Mouse (Mus musculus): ENCODE measurements at regions not wholly inside any gene's neighbourhood (a gene's known extent, or its start where the extent isn't known, plus 50 kb on each side); places are given as distances from the start of the nearest gene placed in this dataset.

GRCm38 (mm10) chr7:34587239-34587638 is 69.3 kb downstream of the Kctd15 start:
- WGBS (ENCODE audit: missing documents) = 93% methylated on average over 3 of the region's 3 CpGs
- no peaks in the 10 kb centered on the region for H3K36me3 ChIP-seq (ENCODE audit: inconsistent target)
- no peak overlapping the region for H3K4me3 ChIP-seq (ENCODE audit: inconsistent target)
- H3K27ac ChIP-seq = no peak overlapping the region
- no peaks in the 10 kb centered on the region for H3K79me2 ChIP-seq (ENCODE audit: inconsistent target)

GRCm38 (mm10) chr7:34585312-34585865 is 71.1 kb downstream of the Kctd15 start:
- no peaks in the 10 kb centered on the region for H3K79me2 ChIP-seq (ENCODE audit: inconsistent target)
- no peak overlapping the region for H3K4me3 ChIP-seq (ENCODE audit: inconsistent target)
- no peak overlapping the region for H3K27ac ChIP-seq
- WGBS (ENCODE audit: missing documents) = 84% methylated on average over 4 of the region's 4 CpGs
- no peaks in the 10 kb centered on the region for H3K36me3 ChIP-seq (ENCODE audit: inconsistent target)

GRCm38 (mm10) chr7:34584870-34585269 is 71.7 kb downstream of the Kctd15 start:
- 87% methylated on average over 5 of the region's 7 CpGs for WGBS (ENCODE audit: missing documents)

GRCm38 (mm10) chr7:34580866-34581265 is 75.7 kb downstream of the Kctd15 start:
- H3K36me3 ChIP-seq (ENCODE audit: inconsistent target) = no peaks in the 10 kb centered on the region
- WGBS (ENCODE audit: missing documents) = 91% methylated on average over 9 of the region's 9 CpGs
- no peak overlapping the region for H3K4me3 ChIP-seq (ENCODE audit: inconsistent target)
- no peak overlapping the region for H3K27ac ChIP-seq
- H3K79me2 ChIP-seq (ENCODE audit: inconsistent target) = no peaks in the 10 kb centered on the region

More at GRCm38 (mm10) chr7:34584870-34585269, 71.7 kb downstream of the Kctd15 start:
- Histone ChIP-seq H3K36me3 (ENCODE audit: inconsistent target) (no peaks in the 10 kb centered on the region), H3K4me3 (ENCODE audit: inconsistent target) (no peak overlapping the region), H3K27ac (no peak overlapping the region), H3K79me2 (ENCODE audit: inconsistent target) (no peaks in the 10 kb centered on the region)

DNA sequence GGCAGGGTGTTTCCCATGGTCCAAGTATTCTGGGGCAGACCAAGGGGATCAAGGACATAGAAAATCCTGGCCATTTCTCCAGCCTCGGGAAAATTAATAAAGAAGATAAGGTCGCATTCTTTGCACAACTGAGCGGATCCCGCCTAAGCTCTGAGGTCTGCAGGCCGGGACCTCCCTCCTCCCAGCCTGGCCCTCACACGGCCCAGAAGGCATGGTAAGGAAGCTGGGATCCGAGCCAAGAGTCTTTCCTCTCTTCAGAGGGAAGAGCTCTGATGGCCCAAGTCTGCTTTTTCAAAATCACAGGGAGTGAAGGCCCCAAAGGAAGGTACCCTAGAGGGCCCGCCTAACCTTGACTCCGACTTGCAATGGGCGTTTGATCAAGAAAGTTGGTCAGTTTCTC is 85.2 kb downstream of the Kctd15 start:
- Histone ChIP-seq H3K27ac (no peak overlapping the region), H3K4me3 (ENCODE audit: inconsistent target) (no peak overlapping the region), H3K79me2 (ENCODE audit: inconsistent target) (no peaks in the 10 kb centered on the region), H3K36me3 (ENCODE audit: inconsistent target) (no peaks in the 10 kb centered on the region)
- 72% methylated on average over 10 of the region's 10 CpGs for WGBS (ENCODE audit: missing documents)

GRCm38 (mm10) chr7:34570114-34571065 is 86.1 kb downstream of the Kctd15 start:
- Histone ChIP-seq H3K27ac (no peak overlapping the region), H3K36me3 (ENCODE audit: inconsistent target) (no peaks in the 10 kb centered on the region), H3K4me3 (ENCODE audit: inconsistent target) (no peak overlapping the region), H3K79me2 (ENCODE audit: inconsistent target) (no peaks in the 10 kb centered on the region)
- 11% methylated on average over 43 of the region's 43 CpGs for WGBS (ENCODE audit: missing documents)

- H3K27ac ChIP-seq = no peak overlapping the region
- 53% methylated on average over 8 of the region's 8 CpGs for WGBS (ENCODE audit: missing documents)
- H3K36me3 ChIP-seq (ENCODE audit: inconsistent target) = no peaks in the 10 kb centered on the region
- H3K79me2 ChIP-seq (ENCODE audit: inconsistent target) = no peaks in the 10 kb centered on the region
- H3K4me3 ChIP-seq (ENCODE audit: inconsistent target) = no peak overlapping the region
Observed at GRCm38 (mm10) chr7:34569747-34570113, 86.8 kb downstream of the Kctd15 start.

DNA sequence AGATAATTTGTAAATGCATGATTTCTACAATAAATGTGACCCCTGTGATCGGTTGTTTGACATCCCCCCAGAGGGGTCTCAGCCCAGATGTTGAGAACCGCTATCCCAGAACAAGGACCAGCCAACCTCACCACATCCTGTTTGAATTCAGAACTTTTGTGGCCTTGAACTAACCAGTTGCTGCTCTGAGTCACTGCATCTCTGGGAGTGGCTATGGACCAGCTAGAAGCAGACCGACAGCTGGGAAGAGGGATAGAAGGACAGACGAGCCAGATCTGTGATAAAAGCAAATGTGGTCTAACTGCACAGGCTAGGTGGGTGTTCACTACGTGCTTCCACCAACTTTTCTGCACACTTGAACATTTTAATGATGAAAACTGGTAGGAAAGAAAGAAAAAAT is 89.0 kb downstream of the Kctd15 start:
- Histone ChIP-seq H3K4me3 (ENCODE audit: inconsistent target) (no peak overlapping the region), H3K27ac (no peak overlapping the region), H3K36me3 (ENCODE audit: inconsistent target) (no peaks in the 10 kb centered on the region), H3K79me2 (ENCODE audit: inconsistent target) (no peaks in the 10 kb centered on the region)
- WGBS (ENCODE audit: missing documents) = 55% methylated on average over 5 of the region's 5 CpGs

DNA sequence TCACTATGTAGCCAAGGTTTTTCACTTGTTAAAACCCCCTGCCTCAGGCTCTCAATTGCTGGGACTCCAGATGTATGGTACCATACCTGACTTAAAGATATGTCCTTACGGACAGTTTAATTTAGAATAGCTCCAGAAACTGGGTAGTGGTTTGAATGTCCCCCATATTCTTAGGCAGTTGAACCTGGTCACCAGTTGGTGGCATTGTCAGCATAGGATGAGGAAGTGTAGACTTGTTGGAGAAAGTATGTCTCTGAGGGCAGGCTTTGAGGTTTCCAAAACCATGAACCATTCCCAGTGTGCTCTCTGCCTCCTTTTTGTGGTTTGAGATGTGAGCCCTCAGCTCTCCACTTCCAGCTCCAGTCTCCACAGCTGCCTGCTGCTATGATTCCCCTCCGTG is 94.4 kb downstream of the Kctd15 start:
- Histone ChIP-seq H3K4me3 (ENCODE audit: inconsistent target) (no peak overlapping the region), H3K36me3 (ENCODE audit: inconsistent target) (no peaks in the 10 kb centered on the region), H3K27ac (no peak overlapping the region), H3K79me2 (ENCODE audit: inconsistent target) (no peaks in the 10 kb centered on the region)
- 78% methylated on average over 2 of the region's 2 CpGs for WGBS (ENCODE audit: missing documents)

DNA sequence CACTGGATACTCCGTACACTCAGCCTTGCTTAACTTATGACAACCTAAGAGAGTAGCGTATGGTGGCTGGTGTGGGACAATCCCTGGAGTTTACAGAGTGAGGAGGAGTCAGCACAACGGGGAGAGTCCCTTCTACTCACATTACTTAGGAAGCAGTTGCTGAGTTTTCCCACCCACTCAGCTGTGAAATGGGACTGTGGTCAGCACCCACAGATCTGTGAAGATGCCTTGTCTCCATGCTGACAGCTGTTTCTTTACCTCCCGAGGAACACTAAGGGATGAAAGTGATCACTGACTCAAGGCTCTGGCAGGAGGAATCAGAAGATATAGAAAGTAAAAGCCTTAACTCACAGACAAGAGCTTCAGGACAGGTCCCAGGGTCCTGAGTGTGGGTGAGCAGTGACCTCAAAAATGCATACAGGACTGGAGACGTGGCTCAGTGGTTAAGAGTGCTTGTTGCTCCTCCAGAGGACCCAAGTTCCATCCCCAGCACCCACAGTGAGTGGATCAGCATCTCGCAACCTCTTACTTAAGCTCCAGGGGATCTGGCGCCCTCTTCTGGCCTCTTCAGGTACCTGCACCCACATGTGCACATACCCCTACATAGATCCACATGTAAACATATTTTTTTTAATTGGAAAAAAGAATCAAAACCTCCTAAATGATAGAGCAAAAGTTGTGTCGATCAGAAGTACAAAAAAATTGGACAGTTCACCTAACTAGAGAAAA is 97.8 kb downstream of the Kctd15 start:
- 84% methylated on average over 8 of the region's 8 CpGs for WGBS (ENCODE audit: missing documents)
- Histone ChIP-seq H3K36me3 (ENCODE audit: inconsistent target) (no peaks in the 10 kb centered on the region), H3K4me3 (ENCODE audit: inconsistent target) (no peak overlapping the region), H3K79me2 (ENCODE audit: inconsistent target) (no peaks in the 10 kb centered on the region), H3K27ac (no peak overlapping the region)

GRCm38 (mm10) chr7:34555196-34555595 is 101.3 kb downstream of the Kctd15 start:
- Histone ChIP-seq H3K27ac (no peak overlapping the region), H3K36me3 (ENCODE audit: inconsistent target) (no peaks in the 10 kb centered on the region), H3K79me2 (ENCODE audit: inconsistent target) (no peaks in the 10 kb centered on the region), H3K4me3 (ENCODE audit: inconsistent target) (no peak overlapping the region)
- WGBS (ENCODE audit: missing documents) = 73% methylated on average over 6 of the region's 6 CpGs

- WGBS (ENCODE audit: missing documents) = 70% methylated on average over 19 of the region's 19 CpGs
- H3K4me3 ChIP-seq (ENCODE audit: inconsistent target) = no peak overlapping the region
Observed at GRCm38 (mm10) chr7:34546609-34547316, 109.8 kb downstream of the Kctd15 start.

DNA sequence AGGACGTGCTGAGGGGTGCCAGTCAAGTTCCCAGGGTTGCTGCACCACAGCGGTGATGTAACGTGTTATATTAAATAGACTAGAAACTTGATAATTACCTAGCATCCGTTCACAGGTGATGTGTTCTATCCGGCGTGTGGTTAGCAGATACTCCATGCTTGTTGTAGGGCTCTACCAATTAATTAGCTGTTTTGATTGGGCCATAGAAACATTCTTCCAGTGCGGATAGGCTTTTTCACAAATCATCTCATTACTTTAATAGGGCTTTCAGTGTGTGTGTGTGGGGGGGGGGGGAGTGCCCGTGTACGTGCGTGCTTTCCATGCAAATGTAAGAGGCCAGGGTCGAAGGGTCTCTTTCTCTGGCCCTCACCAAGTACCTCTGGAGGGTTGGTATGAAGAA is 110.6 kb downstream of the Kctd15 start:
- H3K79me2 ChIP-seq (ENCODE audit: inconsistent target) = no peaks in the 10 kb centered on the region
- no peaks in the 10 kb centered on the region for H3K36me3 ChIP-seq (ENCODE audit: inconsistent target)
- WGBS (ENCODE audit: missing documents) = 93% methylated on average over 11 of the region's 11 CpGs
- H3K4me3 ChIP-seq (ENCODE audit: inconsistent target) = no peak overlapping the region
- H3K27ac ChIP-seq = no peak overlapping the region

More at GRCm38 (mm10) chr7:34546609-34547316, 109.8 kb downstream of the Kctd15 start:
- no peak overlapping the region for H3K27ac ChIP-seq
- H3K36me3 ChIP-seq (ENCODE audit: inconsistent target) = no peaks in the 10 kb centered on the region
- no peaks in the 10 kb centered on the region for H3K79me2 ChIP-seq (ENCODE audit: inconsistent target)

- 97% methylated on average over 3 of the region's 4 CpGs for WGBS (ENCODE audit: missing documents)
- Histone ChIP-seq H3K79me2 (ENCODE audit: inconsistent target) (no peaks in the 10 kb centered on the region), H3K36me3 (ENCODE audit: inconsistent target) (no peaks in the 10 kb centered on the region), H3K27ac (no peak overlapping the region), H3K4me3 (ENCODE audit: inconsistent target) (no peak overlapping the region)
Observed at GRCm38 (mm10) chr7:34541906-34542305, 114.6 kb downstream of the Kctd15 start.
